Mouse (Mus musculus) kidney, adult 10 weeks (tissue): ENCODE data around the gene Cpb1. TPM values are rescaled to one million over a fixed set of nuclear protein-coding genes. Genes with fewer than 3 reads are reported as not detected.

Experiments used
- polyA plus RNA-seq: library from polyadenylated mRNA; stranded (reverse); fragments of 350-450 nt; fragmentation: Illumina TruSeq; extraction: RNeasy Lipid Tissue Mini Kit (QIAGEN cat#74804); gene quantifications from one replicate; pipeline ENCODE4 v1.2.3, GENCODE M21; 2014; ENCODE audit warnings: low read depth, low replicate concordance

Gene Cpb1
- polyA plus RNA-seq = 0.32 TPM

DNA sequence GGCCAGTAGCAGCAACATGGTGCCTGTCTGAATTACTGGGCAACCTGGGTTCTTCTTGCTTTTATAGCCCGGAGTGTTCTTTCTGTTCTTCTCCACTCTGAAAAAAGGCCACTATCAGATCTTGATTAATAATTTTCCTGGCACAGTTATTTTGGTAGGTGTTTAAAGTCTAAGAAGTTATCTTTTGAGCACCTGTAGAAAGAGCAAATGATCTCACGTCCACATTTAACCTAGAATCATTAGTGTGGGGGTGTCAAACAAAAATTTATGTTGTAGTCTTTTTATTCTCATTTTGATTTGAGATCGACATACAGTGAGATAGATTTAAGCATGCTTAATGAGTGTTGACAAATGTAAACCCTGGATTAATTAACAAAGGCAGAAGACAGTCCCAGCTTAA lies at the start of gene Cpb1:
Gene Cpb1 (minus strand): TSS at position 101 of the 400 bp plus-strand sequence.

DNA sequence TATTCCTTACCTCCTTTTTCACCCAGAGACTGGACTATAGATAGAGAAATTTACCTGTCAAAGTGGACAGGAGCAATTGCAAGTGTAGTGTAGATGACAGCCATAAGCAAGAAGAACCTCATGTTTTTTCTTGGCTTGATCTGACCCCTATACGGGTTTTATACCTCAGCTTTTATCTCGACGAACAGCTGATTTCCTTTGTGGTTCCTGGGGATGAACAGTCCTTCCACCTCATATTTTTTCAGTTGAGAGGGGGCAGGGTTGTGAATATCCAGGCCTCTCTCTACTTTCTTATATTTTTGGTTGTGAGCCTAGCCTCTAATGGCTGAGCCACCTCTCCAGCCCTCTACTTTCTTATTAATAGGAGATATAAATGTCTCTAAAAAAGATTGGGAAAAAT lies 33.5 kb downstream of the Cpb1 start, which contains the start of gene Cpa3:
Gene Cpa3 (minus strand): TSS at position 132 of the 400 bp plus-strand sequence.

Other genes with a start within 250 kb of the Cpb1 start
- gene Hps3, start 240.4 kb downstream of the Cpb1 start, polyA plus RNA-seq = 52.9 TPM
- gene Hltf, start 217.9 kb downstream of the Cpb1 start, polyA plus RNA-seq = 55.3 TPM
- gene Gyg, start 120.4 kb downstream of the Cpb1 start, polyA plus RNA-seq = 80.1 TPM
- gene Cpa3, start 33.6 kb downstream of the Cpb1 start, polyA plus RNA-seq = 0.53 TPM
- gene Agtr1b, start 91.4 kb upstream of the Cpb1 start, polyA plus RNA-seq = not detected